Mouse (Mus musculus) layer of hippocampus, adult 8-10 months (tissue): ENCODE data around the gene Umodl1. TPM values are rescaled to one million over a fixed set of nuclear protein-coding genes. Genes with fewer than 3 reads are reported as not detected.

Source experiments
- DNase-seq, 2 experiments: peaks; one replicate each; pipeline ENCODE4 v3.0.0; 2022; ENCODE audit warnings: low spot score in 2 of 2
- total RNA-seq, 4 experiments: library from RNA; stranded (reverse); gene quantifications; 2 replicates each; pipeline ENCODE4 v1.2.4; 2022

The Umodl1 gene
- 1 to 10 TPM in 1 of 4 experiments, under 1 TPM in 3; 0.70 to 1.0 (median 0.85) TPM for total RNA-seq

DNA sequence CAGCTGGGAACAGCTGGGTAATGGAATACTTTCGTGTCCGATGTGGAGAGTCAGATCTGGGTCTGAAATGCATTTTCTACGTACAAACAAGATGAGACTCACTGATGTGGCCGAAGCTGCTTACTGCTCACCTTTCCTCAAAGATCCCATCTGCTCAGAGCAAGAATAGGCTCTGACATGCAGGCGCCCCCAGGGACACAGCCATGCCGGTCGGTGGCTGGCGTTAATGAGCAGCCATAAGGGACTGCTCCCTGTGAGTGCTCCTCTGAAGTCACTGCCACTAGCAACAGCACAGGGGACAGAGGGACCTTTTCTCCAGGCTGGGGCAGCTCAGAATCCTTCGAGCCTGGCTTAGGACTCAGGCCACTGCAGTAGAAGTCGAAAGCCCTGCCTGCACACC, at the start of gene Umodl1:
Gene Umodl1, plus strand, starts transcription at position 301 of the 400 bp plus-strand sequence.
- no peak for DNase-seq

DNA sequence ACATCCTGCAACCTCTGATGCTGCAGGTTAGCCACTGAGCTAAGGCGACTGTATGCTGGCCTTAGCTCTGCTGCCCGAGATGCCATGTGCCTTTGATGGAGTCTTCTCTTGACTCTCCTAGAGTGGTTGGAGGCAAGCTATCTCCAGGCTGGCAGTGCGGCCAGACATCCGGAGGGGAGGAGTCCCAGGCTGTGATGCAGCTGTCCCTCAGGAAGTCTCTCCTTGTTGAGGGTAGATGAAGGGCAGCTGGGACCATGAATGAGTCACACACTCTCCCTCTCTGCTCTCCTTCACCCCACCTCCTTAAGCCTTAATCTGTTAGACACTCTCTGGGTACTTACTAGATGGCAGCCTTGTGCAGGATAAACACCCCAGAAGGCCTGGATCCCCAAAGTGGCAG, 46.9 kb upstream of the Umodl1 start:
- no peak for DNase-seq

DNA sequence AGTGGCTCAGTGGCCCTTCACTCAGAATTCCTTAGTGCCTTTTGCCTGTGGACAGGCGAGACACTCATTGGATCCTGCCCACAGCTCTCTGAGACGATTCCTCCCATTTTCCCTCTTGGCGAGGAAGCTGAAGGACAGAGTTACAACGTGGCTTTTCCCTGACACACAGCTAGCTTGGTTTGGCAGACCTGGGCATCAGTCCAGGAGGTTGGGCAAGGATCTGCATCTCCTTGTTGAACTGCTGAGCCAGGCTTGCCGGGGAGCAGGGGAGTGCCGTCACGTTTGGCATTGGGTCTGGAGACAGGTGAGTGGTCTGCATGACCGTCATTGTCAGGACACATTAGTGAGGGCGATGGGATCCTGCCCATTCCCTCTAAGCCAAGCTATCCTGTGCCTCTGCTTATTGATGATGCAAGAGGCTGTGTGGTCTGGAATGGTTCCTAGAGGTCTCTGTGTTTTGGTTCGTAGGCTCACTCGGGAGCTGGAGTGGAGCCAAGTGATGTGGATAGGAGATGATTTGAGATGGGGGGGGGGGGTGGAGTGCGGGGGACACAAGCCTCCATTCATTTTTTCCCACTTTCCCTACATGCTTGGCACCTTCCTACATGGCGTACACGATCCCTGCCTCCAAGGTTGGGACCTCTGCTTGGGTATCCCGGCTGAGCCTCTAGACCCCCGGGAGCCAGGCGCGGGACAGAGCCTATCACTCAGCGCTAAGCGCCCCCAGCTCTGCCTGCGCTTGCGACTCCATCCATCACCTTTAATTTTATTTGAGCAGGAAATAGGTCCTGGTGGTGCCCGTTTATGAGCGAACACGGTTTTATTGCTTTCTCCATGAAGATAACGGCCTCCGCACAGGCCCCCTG, 43.3 kb upstream of the Umodl1 start:
- DNase-seq = no peak

DNA sequence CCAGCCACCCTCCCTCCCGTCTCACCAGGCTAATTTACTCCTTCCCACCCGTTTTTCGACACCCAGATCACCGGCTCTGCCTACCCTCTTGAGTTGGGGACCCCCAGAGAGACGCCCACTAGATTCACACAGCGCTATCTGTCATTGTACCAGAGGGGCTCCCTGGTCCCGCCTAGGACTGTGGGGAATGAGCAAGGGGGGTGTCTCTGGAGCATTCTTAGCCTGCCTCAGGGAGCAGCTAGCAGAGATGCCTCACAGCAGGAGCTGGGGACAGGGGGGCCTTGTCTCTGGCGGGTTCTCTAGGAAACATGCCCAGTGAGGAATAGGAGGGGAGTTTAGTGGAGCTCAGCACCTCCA, 42.7 kb upstream of the Umodl1 start:
- DNase-seq = no peak

DNA sequence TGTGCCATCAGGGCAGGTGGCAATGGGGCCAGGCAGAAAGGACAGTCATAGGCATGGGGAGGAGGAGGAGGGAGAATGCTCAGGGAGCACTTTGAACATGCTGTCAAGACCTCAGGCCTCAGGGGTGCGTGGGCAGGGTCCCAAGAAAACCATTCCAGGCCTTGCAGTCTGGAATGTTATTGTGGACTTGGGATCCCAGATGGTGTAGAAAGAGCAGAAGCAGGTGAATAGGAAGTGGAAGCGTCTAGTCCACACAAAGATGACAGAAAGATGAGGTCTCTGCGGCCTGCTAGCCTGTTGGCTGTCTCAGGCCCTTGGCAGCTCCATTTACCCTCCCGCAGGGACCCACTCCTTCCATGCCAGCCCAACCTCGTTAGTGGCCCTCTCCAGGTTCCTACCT, 41.9 kb upstream of the Umodl1 start:
- no peak for DNase-seq

DNA sequence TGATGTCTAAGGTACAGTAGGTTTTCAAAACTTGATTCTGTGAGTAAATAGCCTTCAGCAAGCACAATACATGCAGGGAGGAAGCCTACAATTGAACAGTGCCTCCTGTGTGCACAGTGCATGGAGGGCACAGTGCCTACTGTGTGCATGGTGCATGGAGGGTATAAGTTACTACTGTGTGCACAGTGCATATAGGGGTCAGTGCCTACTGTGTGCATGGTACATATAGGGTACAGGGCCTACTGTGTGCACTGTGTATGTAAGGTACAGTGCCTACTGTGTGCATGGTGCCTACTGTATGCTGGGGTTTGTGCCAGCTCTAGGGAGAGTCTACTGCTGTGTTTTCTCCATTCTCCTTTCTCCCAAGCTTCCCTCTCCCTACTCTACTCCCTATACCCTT, 40.2 kb upstream of the Umodl1 start:
- no peak for DNase-seq

DNA sequence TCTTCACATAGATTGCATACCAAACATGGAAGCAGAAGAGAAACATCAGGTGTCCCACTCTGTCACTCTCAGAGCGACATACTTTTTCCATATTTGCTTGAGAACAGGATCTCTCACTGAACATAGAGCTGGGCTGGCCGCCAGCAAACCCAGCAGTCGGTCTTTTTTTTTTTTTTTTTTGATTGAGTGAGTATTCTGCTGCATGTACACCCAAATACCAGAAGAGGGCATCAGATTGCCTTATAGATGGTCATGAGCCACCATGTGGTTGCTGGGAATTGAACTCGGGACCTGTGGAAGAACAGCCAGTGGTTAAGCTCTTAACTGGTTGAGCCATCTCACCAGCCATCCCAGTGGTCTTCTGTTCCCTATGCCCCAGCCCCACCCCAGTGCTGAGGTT, 30.9 kb upstream of the Umodl1 start:
- DNase-seq = no peak

DNA sequence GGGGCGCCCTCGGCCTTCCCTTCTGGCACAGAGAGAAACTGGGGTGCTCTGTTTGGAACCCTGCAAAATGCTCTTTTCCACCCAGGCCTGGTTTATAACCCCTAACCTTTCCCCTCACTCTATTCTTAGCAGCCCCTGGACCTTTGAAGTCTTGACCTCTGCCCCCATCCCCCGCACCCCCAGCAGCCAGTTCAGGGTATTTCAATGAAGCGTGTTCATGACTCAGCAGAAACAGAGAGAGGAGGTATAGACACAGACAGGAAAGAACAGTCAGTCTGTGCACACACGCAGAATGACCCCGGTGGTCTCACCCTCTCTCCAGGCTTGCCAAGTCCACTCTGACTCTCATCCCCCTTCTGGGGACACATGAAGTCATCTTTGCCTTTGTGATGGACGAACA, 23.6 kb upstream of the Umodl1 start:
- DNase-seq = no peak

DNA sequence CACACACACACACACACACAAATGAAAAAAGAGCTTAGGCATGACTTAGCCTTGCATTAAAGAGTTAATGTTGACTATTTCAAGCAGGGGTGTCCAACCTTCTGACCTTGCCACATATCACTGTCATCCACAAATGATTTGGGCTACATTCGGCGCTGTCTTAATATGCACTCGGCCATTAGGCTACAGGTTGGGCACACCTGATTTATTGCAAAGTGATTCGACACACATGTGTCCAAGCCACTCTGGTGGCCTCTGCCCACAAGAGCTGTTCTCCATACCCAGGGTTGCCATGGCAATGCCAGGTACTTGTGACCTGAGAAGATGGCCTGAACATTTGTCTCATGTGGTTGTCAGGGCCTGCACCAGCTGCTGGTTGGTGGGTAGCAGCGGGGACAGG, 21.6 kb upstream of the Umodl1 start:
- no peak for DNase-seq

DNA sequence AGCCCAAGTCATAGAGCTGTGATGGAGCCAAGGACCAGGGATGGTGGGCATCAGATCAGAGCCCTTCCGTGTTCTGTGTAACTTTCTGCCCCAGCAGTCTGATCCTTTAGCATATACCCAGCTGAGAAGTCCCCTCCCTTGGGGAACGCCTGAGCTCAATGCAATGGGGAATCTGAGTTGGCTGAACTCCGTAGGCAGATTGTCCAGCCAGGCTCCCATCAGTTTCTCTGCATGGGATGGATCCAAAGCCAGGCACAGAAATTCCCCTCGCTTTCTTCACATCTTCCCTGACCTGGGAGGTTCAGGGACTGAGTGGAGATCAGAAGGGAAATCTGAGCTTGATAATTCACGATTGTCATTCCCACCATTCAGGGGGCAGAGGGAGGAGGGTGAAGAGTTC, 19.1 kb upstream of the Umodl1 start:
- DNase-seq = no peak

DNA sequence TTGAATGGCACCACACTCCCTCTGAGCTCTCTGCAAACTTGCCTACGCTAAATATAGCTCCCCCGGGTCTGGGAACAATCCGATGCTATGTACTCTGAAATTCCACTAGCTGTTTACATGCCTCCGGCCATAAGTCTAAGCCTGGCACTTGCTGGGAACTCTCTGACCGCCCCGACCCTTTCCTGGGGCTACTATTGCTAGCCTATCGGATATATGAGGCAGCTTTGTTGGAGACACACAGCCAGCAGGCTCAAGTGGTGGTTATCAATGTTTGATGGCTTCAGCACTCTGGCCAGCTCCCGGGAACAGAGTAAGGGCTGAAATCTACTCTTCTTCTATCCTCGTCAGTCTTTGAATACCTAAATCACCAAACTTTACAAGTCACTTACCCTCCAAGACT, 15.9 kb upstream of the Umodl1 start:
- no peak for DNase-seq

DNA sequence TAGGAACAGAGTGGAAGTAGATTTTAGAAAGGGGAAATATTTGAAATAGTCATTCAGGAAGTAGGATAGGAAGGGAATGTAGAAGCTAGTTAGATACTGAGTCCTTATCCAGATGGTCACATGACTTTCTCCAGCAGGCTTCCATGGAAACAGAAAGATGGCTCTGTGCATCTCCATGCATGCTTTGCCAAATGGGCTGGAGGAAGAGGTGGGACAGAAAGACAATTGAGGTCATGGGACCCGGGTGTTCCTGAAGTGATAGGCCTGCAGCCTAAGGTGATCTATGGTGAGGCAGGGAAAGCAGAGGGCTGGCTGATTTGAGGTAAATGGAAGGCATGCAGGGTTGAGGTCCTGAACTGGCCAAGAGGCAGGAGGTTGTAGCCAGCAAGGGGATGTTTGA, 6.1 kb upstream of the Umodl1 start:
- no peak for DNase-seq

DNA sequence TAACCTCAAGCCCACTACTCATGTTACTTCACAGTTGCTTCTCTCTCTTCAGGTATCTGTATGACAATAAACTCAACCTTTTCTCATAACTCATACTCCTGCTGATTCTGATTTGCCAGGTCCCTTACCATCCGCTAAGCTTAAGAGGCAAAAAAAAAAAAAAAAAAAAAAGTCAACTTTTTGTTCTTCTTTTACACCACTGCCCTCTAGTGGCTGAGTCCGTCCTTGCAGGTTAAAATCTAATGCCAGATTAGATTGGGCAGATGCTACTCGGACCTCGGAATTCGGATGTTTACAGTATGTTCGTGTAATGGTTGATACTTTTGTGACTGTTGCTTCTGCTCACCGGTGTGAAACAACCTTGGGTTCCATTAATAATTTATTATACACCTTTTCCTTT, 3.7 kb upstream of the Umodl1 start:
- DNase-seq = peak; percentile 19 to 80

DNA sequence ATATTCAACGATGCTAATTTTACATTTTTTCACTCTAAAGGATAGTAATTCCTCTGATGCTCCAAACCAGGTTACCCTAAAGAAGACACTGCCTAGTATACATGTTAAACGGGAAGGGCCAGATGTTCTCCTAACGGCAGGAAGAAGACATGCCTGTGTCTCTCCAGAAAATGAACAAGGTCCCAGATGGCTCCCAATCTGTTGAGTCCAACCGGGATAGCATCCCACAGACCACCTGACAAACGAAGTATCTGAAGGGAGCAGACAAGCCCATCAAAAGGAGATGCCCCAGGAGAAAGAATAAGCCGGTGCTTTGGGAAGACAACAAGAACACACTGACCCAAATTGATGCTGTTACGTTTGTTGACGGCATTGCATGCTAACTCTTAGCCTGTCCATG, 2.8 kb upstream of the Umodl1 start:
- peak; percentile 25 to 33 for DNase-seq

DNA sequence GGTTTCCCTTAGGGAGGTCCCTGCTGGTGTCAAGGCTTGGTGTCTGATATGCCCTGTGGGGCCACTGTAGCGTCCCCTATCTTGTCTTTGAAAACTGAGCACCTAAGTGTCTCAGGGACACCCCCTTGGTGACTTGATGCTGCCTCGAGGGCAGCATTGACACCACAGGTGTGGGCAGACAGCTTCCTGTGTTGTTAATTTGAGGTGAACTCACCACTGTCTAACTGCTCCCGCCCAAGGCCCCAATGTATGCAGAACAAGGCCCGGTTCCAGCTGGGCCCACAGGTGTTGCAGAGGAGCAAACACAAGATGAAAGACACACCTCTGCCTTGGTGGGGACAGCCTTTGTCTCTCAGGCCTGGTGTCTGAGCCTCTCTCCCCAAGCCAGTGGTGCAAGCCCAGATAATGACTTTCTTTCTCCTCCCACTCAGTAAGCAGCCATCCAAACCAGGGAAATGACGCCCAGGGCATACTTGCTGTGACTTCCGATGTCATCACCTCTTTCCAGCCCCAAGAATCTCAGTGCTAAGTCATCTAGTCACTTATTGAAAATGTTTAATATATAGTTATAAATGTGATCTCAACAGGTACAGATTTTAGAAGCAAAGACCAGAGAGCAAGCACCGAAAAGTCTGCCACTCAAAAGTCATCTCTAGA, 7.6 kb downstream of the Umodl1 start:
- DNase-seq = no peak

DNA sequence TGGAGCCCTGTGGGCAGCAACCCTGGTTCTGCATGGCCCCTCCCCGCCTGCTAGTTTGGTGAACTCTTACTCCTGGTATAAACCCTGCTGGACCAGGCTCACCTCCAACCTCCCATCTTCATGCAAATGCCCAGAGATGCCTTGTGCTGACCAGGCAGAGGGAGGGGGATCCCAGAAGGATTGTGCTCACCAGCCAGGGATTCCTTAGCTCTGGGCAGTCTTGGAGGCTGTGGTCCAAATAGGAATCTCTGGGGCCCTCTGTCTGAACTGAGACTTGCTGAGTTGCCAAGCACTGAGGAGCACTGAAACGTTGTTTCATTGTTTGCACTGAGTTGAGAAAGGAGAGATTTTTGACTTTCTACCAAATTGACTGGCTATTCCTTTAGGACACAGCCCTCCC, 8.4 kb downstream of the Umodl1 start:
- no peak for DNase-seq

DNA sequence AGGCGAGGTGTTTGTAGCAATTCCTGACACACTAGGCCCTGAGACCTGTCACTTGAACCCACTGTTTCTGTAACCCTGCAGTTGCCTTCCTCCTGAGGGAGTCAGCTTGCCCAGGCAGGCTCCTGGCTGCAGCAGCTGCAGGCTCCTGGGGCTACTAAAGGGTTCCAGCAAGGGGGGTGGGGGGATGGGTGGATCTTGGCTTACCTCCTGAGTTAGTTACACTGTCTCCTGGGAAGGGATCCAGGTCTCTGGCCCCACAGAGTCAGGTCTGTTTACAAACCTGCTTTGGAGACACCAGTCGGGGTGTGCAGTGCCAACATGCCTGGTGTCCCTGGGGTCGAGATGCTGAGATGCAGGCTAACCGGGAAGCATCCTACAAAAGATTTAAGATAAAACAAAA, 15.5 kb downstream of the Umodl1 start:
- no peak for DNase-seq

DNA sequence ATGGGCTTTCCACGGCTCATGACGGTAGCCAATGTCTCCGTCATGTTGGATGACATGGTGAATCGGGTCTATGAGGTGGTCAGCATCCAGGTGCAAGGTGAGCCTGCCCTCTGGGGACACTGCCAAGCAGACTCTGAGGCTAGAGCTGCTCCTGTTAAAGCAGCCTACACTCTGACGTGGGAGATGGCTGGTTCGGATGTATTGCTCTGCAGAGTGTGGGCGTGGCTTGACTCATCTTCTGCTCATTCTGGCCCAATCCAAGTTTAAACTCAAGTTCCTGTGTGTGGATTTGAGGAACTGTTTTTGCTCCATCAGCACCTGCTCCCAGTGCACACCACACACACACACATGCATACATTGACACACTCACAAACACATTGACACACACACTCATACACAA, 17.4 kb downstream of the Umodl1 start:
- DNase-seq = peak; percentile 18 to 19

DNA sequence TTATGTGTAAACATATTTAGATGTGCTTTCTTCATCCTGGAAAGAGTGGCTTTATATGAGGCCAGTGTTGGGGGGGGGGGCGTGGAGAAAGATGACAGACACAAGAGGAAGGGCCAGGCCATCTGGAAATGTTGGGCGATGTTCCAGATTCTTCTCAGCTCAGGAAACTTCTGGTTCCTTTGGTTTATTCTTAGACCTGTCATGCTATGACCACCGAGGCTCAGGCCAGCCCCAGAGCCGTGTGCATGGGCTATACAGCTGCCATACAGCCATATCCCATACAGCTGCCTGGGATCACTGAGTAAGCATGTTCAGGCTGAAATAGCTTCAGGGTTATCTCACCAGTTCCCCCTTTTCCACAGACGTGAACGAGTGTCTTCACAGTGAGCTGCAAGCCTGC, 18.9 kb downstream of the Umodl1 start:
- no peak for DNase-seq

DNA sequence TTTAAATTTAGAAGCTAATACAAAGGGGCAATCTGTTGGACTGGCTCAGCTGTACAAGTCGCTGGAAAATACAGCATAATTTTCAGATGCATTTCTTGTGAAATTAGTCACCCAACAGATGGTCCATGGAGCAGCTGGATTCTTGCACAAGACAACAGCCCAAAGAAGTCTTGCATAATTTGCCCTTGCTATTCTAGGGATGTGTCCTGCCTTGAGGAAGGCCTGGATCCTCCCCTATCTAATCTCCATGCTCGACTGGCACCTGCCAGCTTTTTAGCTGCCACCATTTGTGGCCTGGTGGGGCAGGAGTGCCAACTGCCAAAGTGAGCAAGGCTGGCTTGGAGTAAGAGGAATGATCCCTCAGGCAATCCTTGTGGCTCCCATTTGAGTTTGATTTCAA, 22.9 kb downstream of the Umodl1 start:
- DNase-seq = peak; percentile 16 to 29

DNA sequence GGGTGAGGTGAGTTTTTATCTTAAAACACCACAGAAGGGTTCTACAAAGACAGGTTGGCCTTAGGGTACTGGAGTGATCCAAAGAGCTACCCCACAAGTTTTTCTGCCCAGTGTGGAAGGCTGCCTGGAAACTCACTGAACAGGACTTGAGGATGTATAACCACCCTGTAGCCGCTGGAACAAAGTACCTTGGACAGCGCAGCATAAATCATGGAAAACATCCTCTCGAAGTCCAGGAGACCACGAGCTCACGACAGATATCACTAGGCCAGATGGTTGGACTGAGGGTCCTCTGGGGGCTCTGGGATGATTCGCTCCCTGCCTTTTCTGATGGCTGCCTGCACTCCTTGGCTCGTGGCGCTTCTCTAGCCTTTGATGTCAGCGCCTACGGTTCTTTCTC, 24.1 kb downstream of the Umodl1 start:
- no peak for DNase-seq

DNA sequence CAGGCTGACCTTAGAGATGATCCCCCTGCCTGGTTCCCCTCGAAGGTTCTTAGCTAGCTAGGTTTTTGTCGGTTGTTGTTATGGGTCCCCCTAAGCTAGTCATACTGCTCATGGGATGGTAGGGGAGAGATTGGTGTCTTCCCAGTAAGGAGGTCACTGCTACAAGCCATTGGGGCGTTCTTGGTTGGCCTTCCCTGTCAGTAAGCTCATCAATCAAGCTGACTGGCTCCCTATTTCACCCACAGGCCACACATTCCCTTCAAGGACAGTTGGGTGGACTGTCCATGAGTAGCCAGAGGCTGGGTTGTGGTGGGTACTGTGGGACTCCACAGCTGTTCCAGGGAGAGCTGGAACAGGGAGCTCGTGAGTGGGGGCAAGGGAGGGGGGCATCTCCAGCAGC, 29.1 kb downstream of the Umodl1 start:
- DNase-seq = no peak

DNA sequence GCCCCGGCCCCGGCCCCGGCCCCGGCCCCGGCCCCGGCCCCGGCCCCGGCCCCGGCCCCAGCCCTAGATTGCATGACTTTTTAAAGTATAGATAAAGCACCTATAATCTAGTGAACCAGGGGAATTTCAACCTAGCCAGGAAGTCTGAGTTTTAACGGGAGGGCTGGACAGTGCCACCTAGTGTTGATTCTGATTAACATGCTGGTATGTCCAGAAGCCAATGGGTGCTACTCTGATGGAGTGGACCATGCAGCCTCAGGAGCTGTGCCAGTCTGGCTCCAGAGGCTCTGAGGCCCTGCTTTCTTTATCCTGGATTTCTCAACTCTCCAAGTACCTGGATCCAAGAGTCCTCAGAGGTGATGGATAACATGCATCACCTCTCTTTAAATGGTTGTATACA, 35.8 kb downstream of the Umodl1 start:
- peak in 1 of 2 experiments; percentile 13 for DNase-seq
